Mouse (Mus musculus) bone marrow macrophage, adult 2 months (primary cell): ENCODE data around the gene Usp20.

Source experiments
- CTCF ChIP-seq: IDR thresholded peaks from 2 replicates; pipeline ENCODE4 v1.5.1; 2012; ENCODE audit warnings: low read depth, mild to moderate bottlenecking, low read length, moderate library complexity
- POLR2A ChIP-seq: IDR thresholded peaks from 2 replicates; pipeline ENCODE4 v1.6.1; 2012; ENCODE audit warnings: mild to moderate bottlenecking, low read depth, low read length, borderline replicate concordance

DNA sequence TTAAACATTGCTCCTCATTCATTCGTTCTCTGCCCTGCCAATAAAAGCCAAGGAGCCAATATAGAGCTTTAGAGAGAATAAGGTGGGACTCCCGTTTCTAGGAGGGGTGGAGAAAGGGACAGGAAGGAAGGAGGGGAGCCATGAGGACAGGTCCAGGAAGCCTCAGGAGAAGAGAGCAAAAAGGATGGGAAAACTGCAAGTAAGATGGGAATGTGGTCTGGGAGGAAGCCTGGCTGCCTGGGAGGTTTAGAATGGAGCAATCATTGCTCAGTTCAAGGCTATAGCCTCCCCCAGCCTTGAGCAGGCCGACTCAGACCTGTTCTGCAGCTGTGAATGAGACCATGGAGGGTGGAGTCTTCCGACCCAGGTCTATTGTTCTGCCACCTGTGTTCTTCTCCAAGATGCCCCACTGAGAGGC, 43.5 kb upstream of the Usp20 start:
- TF ChIP-seq CTCF (no peak), POLR2A (no peak)
